Mouse (Mus musculus): ENCODE measurements around the gene Rnf207.

- TF ChIP-seq CTCF (IDR thresholded peaks at IDR 0.05) (no peak), EP300 (IDR thresholded peaks at IDR 0.05) (no peak)
Measured at GRCm38 (mm10) chr4:152355672-152356071, 36.9 kb upstream of the Rnf207 start.
